Mouse (Mus musculus) bone marrow macrophage, adult 2 months (primary cell): ENCODE data around the gene Rgs10.

Source experiments
- CTCF ChIP-seq: IDR thresholded peaks from 2 replicates; pipeline ENCODE4 v1.5.1; 2012; ENCODE audit warnings: low read depth, mild to moderate bottlenecking, low read length, moderate library complexity
- POLR2A ChIP-seq: IDR thresholded peaks from 2 replicates; pipeline ENCODE4 v1.6.1; 2012; ENCODE audit warnings: mild to moderate bottlenecking, low read depth, low read length, borderline replicate concordance

- TF ChIP-seq CTCF (no peak), POLR2A (peak; percentile 88; the same call in 1 of the 2 replicates)
Measured at GRCm38 (mm10) chr7:128461285-128462215, 43.0 kb upstream of the Rgs10 start, which contains the start of gene Tial1.
